8 mouse cellular contexts compared by ENCODE assay signal in genomic region chr13:93839137-93839630, GRCm38 (mm10).
DNase-seq lines count a peak whose midpoint lies in the region; ATAC-seq and TF ChIP-seq lines count a peak whose summit lies in the region.

No protein-coding gene starts in this region.

- no peaks in the 10 kb centered on the region for H3K27me3 ChIP-seq in heart, adult 2 months (ENCODE audit: control insufficient read depth, insufficient read depth, low read length)
- H3K27me3 ChIP-seq in intestine, embryonic 16.5 days (replicated peaks; ENCODE audit: control insufficient read depth, insufficient read depth, low read length) = no peaks in the 10 kb centered on the region

- no peak for TF ChIP-seq CTCF in heart, adult 2 months (IDR thresholded peaks at IDR 0.05)

- H3K36me3 ChIP-seq in heart, adult 2 months (ENCODE audit: control insufficient read depth, insufficient read depth, low read length) = peaks cover 5% of the 10 kb centered on the region; the same call in 1 of the 2 replicates
- H3K36me3 ChIP-seq in intestine, embryonic 16.5 days (ENCODE audit: control insufficient read depth, insufficient read depth, low read length) = no peaks in the 10 kb centered on the region

- H3K4me2 ChIP-seq in intestine, embryonic 16.5 days (ENCODE audit: low read depth, low read length) = no peak overlapping the region

- H3K4me1 ChIP-seq in heart, adult 2 months (ENCODE audit: control insufficient read depth, insufficient read depth, low read length) = peaks cover 5% of the 10 kb centered on the region
- peaks cover 21% of the 10 kb centered on the region for H3K4me1 ChIP-seq in intestine, embryonic 16.5 days (ENCODE audit: control insufficient read depth, insufficient read depth, low read length)

- no peak for TF ChIP-seq POLR2A in heart, adult 2 months (IDR thresholded peaks at IDR 0.05; ENCODE audit: insufficient read depth, low read depth, low read length)

- no peaks in the 10 kb centered on the region for H3K9me3 ChIP-seq in intestine, embryonic 16.5 days (ENCODE audit: control insufficient read depth, low read length)

- H3K79me2 ChIP-seq in heart, adult 2 months (replicated peaks; ENCODE audit: control insufficient read depth, insufficient read depth, low read length) = no peaks in the 10 kb centered on the region

- H3K27ac ChIP-seq in heart, adult 2 months = peak overlapping the region; percentile 76
- peak overlapping the region; percentile 70 for H3K27ac ChIP-seq in intestine, embryonic 16.5 days (ENCODE audit: low read length)

- WGBS in heart, adult 2 months = 29% methylated on average over 10 of the region's 10 CpGs
- WGBS in intestine, embryonic 16.5 days = 20% methylated on average over 10 of the region's 10 CpGs

- no peak overlapping the region for H3K4me3 ChIP-seq in heart, adult 2 months
- no peak overlapping the region for H3K4me3 ChIP-seq in intestine, embryonic 16.5 days (ENCODE audit: low read length)

- TF ChIP-seq EP300 in heart, adult 2 months (IDR thresholded peaks at IDR 0.05; ENCODE audit: insufficient read depth, low read depth, low read length) = peak; percentile 51; the same call in 1 of the 2 replicates

- ATAC-seq in intestine, embryonic 16.5 days = peak; percentile 77

- peak; percentile 29 for DNase-seq in adrenal gland, postnatal 10 days
- no peak for DNase-seq in adrenal gland, adult 8-10 months
- peak; percentile 84 for DNase-seq in embryo, embryonic 10.5 days (ENCODE audit: low spot score)
- peak; percentile 59 to 72 for DNase-seq in heart, adult 2 months
- DNase-seq in neural tube, embryonic 10.5 days (ENCODE audit: extremely low spot score, low spot score) = peak; percentile 66
- no peak for DNase-seq in right cerebral cortex, postnatal 14 days
- DNase-seq in right cerebral cortex, postnatal 25 days = no peak

- intact Hi-C loops in heart, adult 2 months (cut with DNase I) = loop anchor here (1.0 to 5.0 kb wide), 4 partner anchors 11 to 293 kb away; partner anchors contain the start of gene Lhfpl2

- H3K9ac ChIP-seq in heart, adult 2 months (ENCODE audit: low read depth, low read length) = no peak overlapping the region
- no peak overlapping the region for H3K9ac ChIP-seq in intestine, embryonic 16.5 days (ENCODE audit: low read depth, low read length)

Comparison
In these comparisons a context has a peak if more than half of its experiments do, and no peak if none do; other contexts are left out.
1. DNase-seq: peak in adrenal gland, postnatal 10 days (single experiment), embryo, embryonic 10.5 days (single experiment), heart, adult 2 months (2 of 2) and neural tube, embryonic 10.5 days (single experiment); none in adrenal gland, adult 8-10 months (single experiment), right cerebral cortex, postnatal 14 days (single experiment) and right cerebral cortex, postnatal 25 days (single experiment).